Mouse (Mus musculus) spleen, postnatal 10 days (tissue): ENCODE results near the gene Cspg5.

Experiments
- DNase-seq, 2 experiments: peaks; one replicate each; pipeline ENCODE4 v3.0.0; 2021 to 2022; ENCODE audit warnings: low spot score in 2 of 2

Cspg5 gene

DNA sequence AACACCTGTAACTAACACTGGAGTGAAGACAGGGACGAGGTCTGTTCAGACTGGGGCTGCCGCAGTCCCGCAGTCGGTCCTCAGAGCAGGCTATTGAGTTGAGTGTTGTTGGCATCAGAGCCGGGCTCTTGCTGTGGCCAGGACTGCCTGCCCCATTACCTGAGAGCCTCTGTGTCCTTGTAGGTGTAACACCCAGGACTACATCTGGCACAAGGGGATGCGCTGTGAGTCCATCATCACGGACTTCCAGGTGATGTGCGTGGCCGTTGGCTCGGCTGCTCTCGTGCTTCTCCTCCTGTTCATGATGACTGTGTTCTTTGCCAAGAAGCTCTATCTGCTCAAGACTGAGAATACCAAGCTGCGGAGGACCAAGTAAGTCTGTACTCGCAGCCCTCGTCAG is 7.2 kb downstream of the Cspg5 start:
- DNase-seq = no peak

DNA sequence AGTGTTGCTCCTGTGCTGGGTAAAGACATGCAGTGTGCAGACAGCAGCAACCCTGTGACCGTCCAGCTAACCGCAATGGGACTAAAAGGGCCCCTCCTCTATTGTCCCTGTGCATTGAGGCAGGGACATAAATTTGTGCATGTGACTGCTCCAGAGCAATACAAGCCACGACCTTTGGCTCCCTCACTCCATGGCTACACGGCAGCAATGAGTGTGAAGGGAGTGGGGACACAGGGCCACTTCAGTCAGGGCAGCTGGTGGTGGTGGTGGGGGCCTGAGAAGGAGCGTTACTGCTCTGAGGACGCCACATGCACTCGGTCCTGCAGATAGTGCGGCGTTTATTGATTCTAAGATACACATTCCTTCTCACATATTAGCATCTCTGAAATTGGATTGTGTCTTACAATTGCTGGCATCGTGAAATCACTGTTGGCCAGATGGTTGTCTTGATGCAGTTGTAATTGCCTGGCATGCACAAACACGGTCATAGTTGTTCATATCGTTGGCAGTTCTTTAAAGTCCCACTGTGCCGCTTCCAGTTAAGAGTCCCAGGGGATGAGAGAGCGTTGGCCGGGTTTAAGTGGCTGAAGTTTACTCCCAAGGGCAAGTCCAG is 11.9 kb downstream of the Cspg5 start:
- no peak for DNase-seq

DNA sequence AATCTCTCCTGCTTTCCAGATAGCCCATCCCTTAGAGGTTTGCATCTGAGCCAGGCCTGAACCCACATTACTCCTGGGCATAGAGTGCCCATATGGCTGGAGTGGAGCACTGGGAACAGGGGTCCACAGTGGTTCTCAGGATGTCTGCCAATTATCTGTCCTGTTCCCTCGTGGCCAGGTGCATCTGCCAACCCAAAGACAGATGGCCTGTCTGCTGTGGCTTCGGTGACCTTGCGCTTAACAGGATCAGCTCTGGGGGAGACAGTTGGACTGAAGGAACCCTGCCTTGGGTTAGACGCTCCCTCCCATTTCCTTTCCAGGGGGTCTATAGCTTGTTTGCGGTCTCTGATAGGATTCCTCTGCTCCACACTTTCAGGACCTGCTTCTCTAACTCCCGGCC is 15.1 kb downstream of the Cspg5 start:
- no peak for DNase-seq

- DNase-seq = no peak
Observed at GRCm38 (mm10) chr9:110259118-110259517, 15.5 kb downstream of the Cspg5 start.

- DNase-seq = no peak
Observed at GRCm38 (mm10) chr9:110263181-110263580, 19.6 kb downstream of the Cspg5 start.

DNA sequence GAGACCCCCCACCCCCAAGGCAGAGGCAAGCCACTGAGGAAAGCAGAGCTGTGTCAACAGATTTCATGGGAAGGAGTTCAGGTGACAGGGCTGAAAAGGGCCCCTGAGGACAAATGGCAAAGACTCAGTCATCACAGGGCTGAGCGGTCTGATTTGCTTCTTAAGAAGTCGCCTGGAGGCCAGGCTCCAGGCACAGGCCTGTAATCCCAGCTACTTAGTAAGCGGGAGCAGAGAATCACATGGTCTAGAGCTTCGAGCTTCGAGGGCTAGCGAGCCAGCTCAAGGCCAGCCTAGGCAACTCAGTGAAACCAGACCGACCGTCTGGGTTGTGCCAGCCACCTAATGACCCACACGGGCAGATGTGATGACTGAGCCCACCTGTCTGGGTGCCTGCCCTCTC is 21.4 kb downstream of the Cspg5 start:
- DNase-seq = no peak

DNA sequence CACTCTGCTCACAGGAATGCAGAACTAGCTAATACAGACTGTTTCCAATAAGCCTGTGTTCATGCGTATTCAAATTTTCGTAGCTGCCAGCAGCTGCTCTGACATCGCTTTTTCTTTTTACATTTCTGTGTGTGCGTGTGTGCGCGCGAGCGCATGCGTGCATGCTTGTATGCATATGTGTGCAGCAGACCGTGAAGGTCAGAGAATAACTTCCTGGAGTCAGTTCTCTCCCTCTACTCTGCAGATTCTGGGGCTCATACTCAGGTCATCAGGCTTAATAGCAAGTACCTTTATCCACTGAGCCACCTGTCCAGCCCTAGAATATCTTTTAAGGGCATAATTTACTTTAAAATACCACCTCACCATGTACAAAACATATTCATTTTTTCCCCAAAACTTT is 24.8 kb downstream of the Cspg5 start:
- DNase-seq = no peak

DNA sequence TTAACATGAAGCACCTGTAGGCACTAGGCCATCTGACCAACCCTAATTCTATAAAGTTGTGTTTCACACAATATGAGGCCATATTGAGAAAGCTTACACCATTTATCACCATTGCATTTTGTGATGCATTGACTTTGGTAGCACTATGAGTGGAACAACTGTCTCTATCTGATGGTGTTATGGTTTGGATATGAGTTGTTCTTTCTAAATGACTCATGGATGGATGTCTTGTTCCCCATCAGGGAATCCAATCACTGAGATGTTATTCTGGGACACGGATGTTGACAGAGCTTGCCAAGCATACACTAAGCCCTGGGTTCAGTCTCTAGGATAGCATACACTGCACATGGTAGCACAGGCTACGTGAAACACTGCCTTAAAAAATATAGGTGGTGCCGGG is 28.7 kb downstream of the Cspg5 start:
- no peak for DNase-seq

DNA sequence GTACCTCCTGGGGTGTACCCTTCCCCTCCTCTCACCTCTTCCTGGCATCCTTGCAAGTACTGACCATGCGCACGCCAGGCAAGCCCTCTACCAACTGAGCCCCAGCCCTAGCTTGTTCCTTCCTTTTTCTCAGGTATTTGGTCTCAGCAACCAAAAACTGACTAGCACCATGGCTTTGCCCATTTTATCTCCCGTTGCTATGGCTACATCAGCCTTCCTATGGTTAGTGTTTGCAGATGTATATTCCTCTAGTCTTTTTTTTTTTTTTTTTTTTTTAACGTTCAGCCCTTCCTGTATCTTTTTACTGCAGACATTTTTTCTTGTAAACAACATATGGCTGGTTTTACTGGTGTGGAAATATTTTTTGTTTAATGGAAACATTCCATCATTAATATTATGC is 29.9 kb downstream of the Cspg5 start:
- DNase-seq = no peak

GRCm38 (mm10) chr9:110275882-110276281 is 32.3 kb downstream of the Cspg5 start:
- DNase-seq = peak in 1 of 2 experiments; percentile 39

GRCm38 (mm10) chr9:110277431-110277881 is 33.9 kb downstream of the Cspg5 start:
- DNase-seq = no peak

DNA sequence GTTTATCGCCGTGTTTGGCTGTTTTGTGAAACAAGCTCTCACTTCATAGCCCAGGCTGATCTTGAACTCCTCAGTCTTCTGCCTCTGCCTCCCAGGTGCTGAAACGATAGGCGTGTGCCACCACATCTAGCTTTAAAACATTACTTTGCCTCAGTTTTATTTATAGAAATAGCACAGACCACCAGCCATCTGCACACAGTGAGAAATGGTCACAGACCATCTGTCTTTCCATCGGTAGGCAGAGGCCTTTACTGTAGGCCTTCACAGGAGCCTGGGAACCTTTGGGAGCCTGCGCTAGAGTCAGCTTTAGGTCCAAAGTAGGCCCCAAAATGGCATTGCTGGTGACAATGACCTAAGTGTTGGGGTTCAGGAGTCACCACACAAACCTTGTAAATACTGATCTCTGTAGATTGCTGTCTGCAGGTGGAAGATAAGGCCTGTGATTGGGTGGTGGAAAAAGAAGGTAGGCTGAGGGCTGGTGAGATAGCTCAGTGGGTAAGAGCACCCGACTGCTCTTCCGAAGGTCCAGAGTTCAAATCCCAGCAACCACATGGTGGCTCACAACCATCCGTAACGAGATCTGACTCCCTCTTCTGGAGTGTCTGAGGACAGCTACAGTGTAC is 40.6 kb downstream of the Cspg5 start:
- no peak for DNase-seq

DNA sequence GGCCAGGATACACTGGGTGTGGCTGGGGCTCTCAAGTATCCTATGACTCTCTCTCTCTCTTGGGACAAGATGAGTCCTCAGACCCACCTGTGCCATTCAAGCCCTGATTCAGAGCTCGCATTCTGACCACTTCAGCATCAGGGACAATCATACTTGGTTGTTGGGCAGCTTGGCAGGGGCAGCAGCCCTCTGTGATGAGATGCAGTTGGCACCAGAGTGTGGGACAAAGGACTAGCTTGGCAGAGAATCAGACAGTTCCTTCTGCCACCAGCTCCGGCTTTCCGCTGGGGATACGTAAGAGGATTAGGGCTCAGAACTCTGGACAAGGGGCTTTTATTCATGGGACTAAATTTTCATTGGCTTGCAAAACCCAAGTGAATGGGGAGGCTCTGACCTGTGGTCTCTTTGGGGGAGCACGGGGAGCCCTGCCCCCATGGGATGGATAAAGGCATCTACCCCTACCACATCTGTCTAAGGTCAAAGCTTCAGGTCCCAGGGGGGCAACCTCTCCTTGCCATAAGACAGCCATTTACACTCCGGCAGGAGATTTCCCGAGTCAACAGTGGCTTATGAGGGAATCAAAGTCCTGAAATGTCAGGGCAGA is 43.8 kb downstream of the Cspg5 start:
- no peak for DNase-seq

DNA sequence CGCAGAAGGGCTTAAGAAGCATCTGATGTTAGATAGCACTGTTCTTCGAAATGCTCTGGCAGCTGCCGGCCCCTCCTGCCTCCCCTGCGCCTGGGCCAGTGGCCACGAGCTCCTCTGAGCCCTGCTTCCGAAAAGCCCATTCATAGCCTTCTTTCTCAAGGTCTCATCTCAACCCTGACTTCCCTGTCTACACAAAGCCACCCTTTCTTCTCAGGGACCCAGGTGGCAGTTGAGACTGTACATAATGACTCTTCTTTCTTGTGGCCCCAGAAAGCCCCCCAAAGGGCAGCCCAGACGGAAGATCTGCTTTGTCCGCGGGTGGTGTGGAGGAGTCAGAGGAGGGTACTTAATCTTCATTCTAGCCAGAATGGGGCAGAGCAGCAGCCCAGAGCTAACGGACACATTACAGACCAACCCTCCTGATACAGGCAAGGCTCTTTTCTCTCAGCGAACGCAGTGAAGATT is 49.7 kb downstream of the Cspg5 start:
- DNase-seq = no peak

DNA sequence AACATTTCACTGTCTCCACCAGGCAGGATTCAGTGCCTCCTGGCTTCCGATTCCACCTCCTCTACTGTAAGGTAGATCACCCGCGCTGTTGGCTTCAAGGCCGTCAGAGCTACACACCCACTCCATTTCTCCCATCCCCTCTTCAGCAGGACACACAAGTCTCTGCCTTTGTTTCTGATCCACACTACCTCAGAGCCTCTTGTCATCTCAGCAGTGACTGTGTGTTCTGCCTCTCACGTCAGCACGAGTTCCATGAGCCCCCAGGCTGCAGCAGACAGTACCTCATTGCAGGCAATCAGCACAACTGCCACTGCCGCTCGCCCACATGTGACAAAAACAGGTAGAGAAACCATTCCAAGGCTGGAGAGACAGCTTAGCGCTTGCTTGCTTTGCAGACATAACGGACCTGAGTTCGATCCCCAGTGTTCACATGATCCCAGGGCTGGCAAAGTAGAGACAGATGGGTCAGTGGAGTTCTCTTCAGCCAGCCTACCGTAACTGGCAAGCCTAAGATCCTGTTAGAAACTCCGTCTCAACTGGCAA is 50.4 kb downstream of the Cspg5 start:
- no peak for DNase-seq

DNA sequence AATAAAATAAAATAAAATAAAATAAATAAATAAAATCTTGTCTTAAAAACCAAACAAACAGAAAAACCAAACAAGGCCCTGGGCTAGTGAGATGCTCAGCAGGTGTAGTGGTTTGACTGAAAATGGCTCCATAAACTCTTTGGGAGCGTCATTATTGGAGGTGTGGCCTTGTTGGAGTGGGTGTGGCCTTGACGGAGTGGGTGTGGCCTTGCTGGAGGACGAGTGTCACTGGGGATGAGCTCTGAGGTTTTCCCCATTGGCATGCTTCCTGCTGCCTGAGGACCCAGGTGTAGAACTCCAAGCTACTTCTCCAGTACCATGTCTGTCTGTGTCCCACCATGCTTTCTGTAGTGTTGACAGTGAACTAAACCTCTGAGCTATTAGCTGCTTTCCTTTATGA is 51.2 kb downstream of the Cspg5 start:
- DNase-seq = no peak

- peak; percentile 61 to 83 for DNase-seq
Observed at GRCm38 (mm10) chr9:110296867-110297627, 53.5 kb downstream of the Cspg5 start.

DNA sequence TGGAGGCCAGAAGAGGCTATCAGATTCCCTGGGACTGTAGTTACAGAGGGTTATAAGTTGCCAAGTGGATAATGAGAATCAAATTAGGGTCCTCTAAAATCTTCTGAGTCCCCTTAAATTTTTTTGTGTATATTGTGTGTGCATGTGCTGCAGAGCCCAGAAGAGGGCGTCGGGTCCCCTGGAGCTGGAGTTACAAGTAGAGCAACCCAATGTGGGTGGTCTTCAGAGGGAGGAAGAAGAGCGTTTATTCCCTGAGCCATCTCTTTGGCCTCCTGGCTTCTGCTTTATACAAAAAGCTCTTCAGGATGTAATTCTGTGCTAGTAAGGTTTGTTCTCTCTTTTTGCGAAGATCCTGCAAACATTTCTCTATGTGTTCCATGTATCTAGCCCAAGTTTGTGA is 60.9 kb downstream of the Cspg5 start:
- DNase-seq = peak in 1 of 2 experiments; percentile 45

- peak; percentile 91 for DNase-seq
Observed at GRCm38 (mm10) chr9:110304969-110305651, 61.5 kb downstream of the Cspg5 start, which contains the start of gene Elp6. TSS of gene Elp6 (plus strand) at chr9:110305173.

GRCm38 (mm10) chr9:110306371-110306770 is 62.8 kb downstream of the Cspg5 start:
- DNase-seq = no peak
